Mouse (Mus musculus) cerebellum, adult 2 months (tissue): Measurements from ENCODE around the gene C730034F03Rik. TPM values are rescaled to one million over a fixed set of nuclear protein-coding genes. Genes with fewer than 3 reads are reported as not detected.

Source experiments
- DNase-seq, 2 experiments: peaks; one replicate each; pipeline ENCODE4 v3.0.0; 2021
- H3K27ac ChIP-seq: fragments of 200-500 bp; 2 replicates; pipeline ENCODE4 v1.5.1; 2012; ENCODE audit warnings: low read length, control low read depth, inconsistent platforms; ENCODE audit not compliant: insufficient read depth
- H3K27me3 ChIP-seq: fragments of 200-500 bp; 2 replicates; pipeline ENCODE4 v1.6.1; 2012; ENCODE audit warnings: inconsistent platforms, mild to moderate bottlenecking, low read length, moderate library complexity; ENCODE audit not compliant: control insufficient read depth, insufficient read depth
- H3K4me1 ChIP-seq: fragments of 200-500 bp; 2 replicates; pipeline ENCODE4 v1.6.1; 2011; ENCODE audit warnings: low read length; ENCODE audit not compliant: control insufficient read depth, insufficient read depth
- H3K4me3 ChIP-seq: fragments of 200-500 bp; replicated peaks from 2 replicates; pipeline ENCODE3; 2011; ENCODE audit warnings: mild to moderate bottlenecking, low read depth, low read length, control low read depth; ENCODE audit not compliant: insufficient read depth
- CTCF ChIP-seq: fragments of 200-500 bp; IDR thresholded peaks from 2 replicates; pipeline ENCODE4 v1.5.1; 2011; ENCODE audit warnings: low read depth, mild to moderate bottlenecking, control low read depth, low read length, moderate library complexity, borderline replicate concordance; ENCODE audit not compliant: insufficient read depth
- POLR2A ChIP-seq: fragments of 200-500 bp; IDR thresholded peaks from 2 replicates; pipeline ENCODE4 v1.6.1; 2011; ENCODE audit warnings: low read length, control low read depth, borderline replicate concordance; ENCODE audit not compliant: insufficient read depth
- WGBS: fragments of 180-500 bp; shearing (Covaris S2); methylation state at CpG from one replicate; pipeline ENCODE4 v1.1.7; 2018; 5-methylcytosine and 5-hydroxymethylcytosine counted together
- polyA plus RNA-seq: library from polyadenylated mRNA; depleted of rRNA; stranded (reverse); fragments of >200 nt; gene quantifications from 2 replicates; pipeline ENCODE4 v1.2.3, GENCODE M21; 2012; rRNA removed

C730034F03Rik gene
- polyA plus RNA-seq, 1 experiment: 4.2 TPM

DNA sequence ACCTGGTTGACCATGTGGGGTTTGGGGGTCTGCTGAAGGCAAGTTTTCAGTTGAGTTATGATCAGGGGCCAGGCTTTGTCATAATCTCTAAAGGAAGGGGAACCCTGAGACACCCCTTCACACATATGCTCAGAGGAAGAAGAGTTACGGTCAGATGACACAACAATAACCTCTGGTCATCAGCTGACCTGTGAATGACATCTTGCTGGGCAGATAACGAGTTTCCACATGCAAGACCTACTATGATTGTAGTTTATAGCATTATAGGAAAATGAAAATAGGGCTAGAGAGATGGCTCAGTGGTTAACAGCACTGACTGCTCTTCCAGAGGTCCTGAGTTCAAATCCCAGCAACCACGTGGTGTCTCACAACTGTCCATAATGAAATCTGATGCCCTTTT lies 49.2 kb downstream of the C730034F03Rik start:
- 91% methylated on average over 3 of the region's 3 CpGs for WGBS
- TF ChIP-seq CTCF (no peak), POLR2A (no peak)
- no peak for DNase-seq
- H3K27ac ChIP-seq: no peak overlapping the region
- no peak overlapping the region for H3K4me3 ChIP-seq
- no peaks in the 10 kb centered on the region for H3K27me3 ChIP-seq
- H3K4me1 ChIP-seq: peaks cover 22% of the 10 kb centered on the region

Other genes with a start within 250 kb of the C730034F03Rik start
- gene Plxnb2, start 248.8 kb upstream of the C730034F03Rik start, polyA plus RNA-seq: 127 and 141 TPM in 2 replicates
- gene Dennd6b, start 233.1 kb upstream of the C730034F03Rik start, polyA plus RNA-seq: 156 and 165 TPM in 2 replicates
- gene Ppp6r2, start 218.0 kb upstream of the C730034F03Rik start, polyA plus RNA-seq: 240 and 262 TPM in 2 replicates
- gene Sbf1, start 114.3 kb upstream of the C730034F03Rik start, polyA plus RNA-seq: 321 and 324 TPM in 2 replicates
- not detected in 2 replicates for gene Adm2, start 106.9 kb upstream of the C730034F03Rik start, polyA plus RNA-seq
- not detected in 2 replicates for gene Miox, start 95.2 kb upstream of the C730034F03Rik start, polyA plus RNA-seq
- 21.0 and 21.1 TPM in 2 replicates for gene Lmf2, start 73.9 kb upstream of the C730034F03Rik start, polyA plus RNA-seq
- 134 and 137 TPM in 2 replicates for gene Ncaph2, start 73.9 kb upstream of the C730034F03Rik start, polyA plus RNA-seq
- 59.7 and 60.3 TPM in 2 replicates for gene Sco2, start 55.7 kb upstream of the C730034F03Rik start, polyA plus RNA-seq
- 5.5 and 5.7 TPM in 2 replicates for gene Tymp, start 52.5 kb upstream of the C730034F03Rik start, polyA plus RNA-seq
- gene Odf3b, start 50.3 kb upstream of the C730034F03Rik start, polyA plus RNA-seq: 18.3 and 24.4 TPM in 2 replicates
- gene Klhdc7b, start 44.7 kb upstream of the C730034F03Rik start, polyA plus RNA-seq: 2.6 and 2.9 TPM in 2 replicates
- gene Syce3, start 19.1 kb upstream of the C730034F03Rik start, polyA plus RNA-seq: not detected in 2 replicates
- 7.8 and 8.2 TPM in 2 replicates for gene Cpt1b, start 3.7 kb upstream of the C730034F03Rik start, polyA plus RNA-seq
- gene Gm44502, start 107 bp downstream of the C730034F03Rik start, polyA plus RNA-seq: 0.15 and 0.51 TPM in 2 replicates
- 101 and 102 TPM in 2 replicates for gene Chkb, start 319 bp downstream of the C730034F03Rik start, polyA plus RNA-seq
- 192 and 195 TPM in 2 replicates for gene Mapk8ip2, start 24.3 kb downstream of the C730034F03Rik start, polyA plus RNA-seq
- 39.2 and 40.9 TPM in 2 replicates for gene Arsa, start 47.8 kb downstream of the C730034F03Rik start, polyA plus RNA-seq
- gene Shank3, start 70.0 kb downstream of the C730034F03Rik start, polyA plus RNA-seq: 84.7 and 97.2 TPM in 2 replicates
- gene Acr, start 138.7 kb downstream of the C730034F03Rik start, polyA plus RNA-seq: 2.4 and 2.6 TPM in 2 replicates
- gene Rabl2, start 162.3 kb downstream of the C730034F03Rik start, polyA plus RNA-seq: 79.8 and 83.4 TPM in 2 replicates